Comparison of ENCODE assay signal across 24 mouse cellular contexts in genomic region chr1:23067715-23068114, GRCm38 (mm10). TPM values are rescaled to one million over a fixed set of nuclear protein-coding genes. Genes with fewer than 3 reads are reported as not detected.
"Had no signal": no experiment of that assay in that cellular context is flagged by ENCODE, and none has a peak within 500 bp of the region (broad histone marks: within the 10 kb centered on the region; RNA-seq: fewer than 3 reads in every experiment).

No protein-coding gene starts in this region.

- DNase-seq: kidney, adult 18-20 months; kidney, adult 9 months; kidney, postnatal 14 days; liver; lung, adult 18-20 months; lung, postnatal 10 days; lung, postnatal 4 days; midbrain, embryonic 14.5 days; right cerebral cortex, postnatal 25 days; thymus, adult 2 months; thymus, postnatal 14 days had no signal

- ATAC-seq: inflammation-experienced regulatory T-cells, adult 6 months; intestine, embryonic 16.5 days; liver, embryonic 12.5 days had no signal

- H3K4me3 ChIP-seq: limb, embryonic 10.5 days; limb, embryonic 13.5 days; liver, embryonic 12.5 days; liver, embryonic 15.5 days; lung, embryonic 15.5 days; neural tube, embryonic 12.5 days; neural tube, embryonic 15.5 days had no signal

- H3K27ac ChIP-seq: limb, embryonic 10.5 days; limb, embryonic 13.5 days; liver, embryonic 12.5 days; liver, embryonic 15.5 days; lung, embryonic 15.5 days; neural tube, embryonic 12.5 days; neural tube, embryonic 15.5 days had no signal

RNA-seq across cellular contexts. Expression of gene 4933415F23Rik, which starts 34.3 kb away (rescaled TPM):
- total RNA-seq: left cerebral cortex, adult 18-20 months; left cerebral cortex, postnatal 25 days; megakaryocyte progenitor cell, adult 5-6 weeks; megakaryocyte-erythroid progenitor cell, adult 5-6 weeks had no signal
